Mouse (Mus musculus): ENCODE measurements at regions not wholly inside any gene's neighbourhood (a gene's known extent, or its start where the extent isn't known, plus 50 kb on each side); places are given as distances from the start of the nearest gene placed in this dataset.

DNA sequence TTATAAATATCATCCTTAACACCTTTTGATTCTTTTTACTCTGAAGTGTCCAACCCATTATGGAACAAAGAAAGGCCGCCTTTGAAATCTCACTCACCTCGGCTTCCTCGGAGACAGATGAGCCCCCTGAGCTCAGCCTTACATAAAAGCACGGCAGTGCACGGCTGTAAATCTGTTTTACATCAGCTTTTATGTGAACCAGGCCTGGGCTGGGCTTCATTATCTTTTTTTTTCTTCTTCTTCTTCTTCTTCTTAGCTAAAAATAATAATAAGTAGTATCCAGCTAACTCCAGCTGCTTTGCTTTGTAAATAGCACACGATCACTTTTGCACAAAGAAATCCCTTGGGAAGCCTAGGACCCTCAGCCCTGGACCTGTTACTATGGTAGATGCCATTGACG lies 204.3 kb upstream of the Ntm start:
- intact Hi-C loops (cut with DNase I) = no loop called here
- DNase-seq = no peak

DNA sequence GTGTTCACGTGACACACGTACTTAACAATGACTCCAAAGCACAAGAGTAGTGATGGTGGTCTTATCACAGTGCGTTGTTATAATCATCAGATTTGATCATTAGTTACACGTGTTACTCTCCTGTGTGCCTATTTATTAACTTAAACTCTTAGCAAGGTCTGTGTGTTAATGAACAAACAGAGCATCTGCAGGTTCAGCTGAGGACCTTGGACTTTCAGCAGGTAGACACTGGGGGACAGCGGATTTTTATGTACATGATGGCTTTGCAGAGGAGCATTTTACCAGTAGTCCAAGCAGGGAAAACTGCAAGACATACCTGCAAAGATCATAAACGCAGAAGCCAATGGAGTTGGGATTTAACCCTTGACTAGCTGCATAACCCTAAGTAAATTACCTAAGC lies 211.7 kb upstream of the Ntm start:
- no peak for DNase-seq
- intact Hi-C loops (cut with DNase I) = no loop called here

GRCm38 (mm10) chr9:30175376-30175775 lies 212.4 kb upstream of the Ntm start:
- peak; percentile 38 for DNase-seq
- intact Hi-C loops (cut with DNase I) = no loop called here

DNA sequence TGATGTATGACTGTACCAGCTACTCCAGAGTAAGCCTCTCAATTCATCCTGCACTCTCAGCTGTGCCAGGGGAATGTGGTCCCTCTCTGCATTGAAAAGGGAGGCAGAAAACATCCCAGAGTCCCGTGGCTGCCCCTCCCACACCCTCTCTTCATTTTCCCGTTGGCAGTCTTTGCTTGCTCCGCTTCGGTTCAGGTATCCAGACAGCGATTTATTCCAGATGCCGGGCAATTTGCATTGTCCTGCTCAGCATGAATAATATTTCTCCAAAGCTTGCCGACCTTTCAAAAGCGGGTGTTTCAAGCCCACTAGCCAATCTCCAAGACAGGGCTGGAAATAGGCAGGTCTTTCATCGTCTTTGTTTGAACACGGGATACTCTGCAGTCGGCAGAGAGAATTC lies 220.5 kb upstream of the Ntm start:
- DNase-seq = no peak
- intact Hi-C loops (cut with DNase I) = no loop called here

GRCm38 (mm10) chr9:30184996-30185763 lies 222.2 kb upstream of the Ntm start:
- intact Hi-C loops (cut with DNase I) = no loop called here
- no peak for DNase-seq

DNA sequence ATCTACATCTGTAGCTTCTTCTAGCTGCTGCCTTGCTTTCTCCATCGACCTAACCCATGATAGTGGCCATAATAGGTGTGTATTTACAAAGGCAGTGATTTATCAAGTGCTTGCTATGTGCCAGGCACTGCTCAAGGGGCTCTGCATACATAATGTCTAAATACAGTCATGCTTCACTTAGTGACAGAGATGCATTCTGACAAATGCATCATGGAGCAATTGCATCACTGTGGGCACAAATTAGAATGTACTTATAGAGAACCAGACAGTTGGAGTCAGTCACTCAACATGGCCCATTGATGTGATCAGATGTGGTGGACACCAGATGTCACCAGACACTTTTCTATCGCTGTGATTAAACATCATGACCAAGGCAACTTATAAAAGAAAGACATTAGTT lies 223.3 kb upstream of the Ntm start:
- intact Hi-C loops (cut with DNase I) = no loop called here
- DNase-seq = no peak

DNA sequence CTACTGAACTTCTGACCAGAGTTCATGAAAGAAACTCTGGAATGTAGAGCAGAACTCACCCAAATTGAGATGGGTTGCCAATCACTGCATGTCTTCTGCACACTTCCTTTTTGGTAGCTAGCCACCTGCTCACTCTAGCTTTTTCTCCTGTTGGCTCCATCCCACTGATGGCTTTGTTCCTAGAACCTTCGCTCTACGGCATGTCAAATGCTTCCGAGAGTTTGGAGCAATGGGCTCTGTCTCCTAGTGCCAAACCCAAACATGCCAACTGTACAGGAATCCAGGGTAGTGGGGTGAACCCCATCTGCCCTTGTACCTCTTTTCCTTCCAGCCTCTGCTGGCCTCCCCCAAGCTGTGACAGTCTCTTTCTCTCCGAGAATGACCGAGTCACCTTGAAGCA lies 227.1 kb upstream of the Ntm start:
- DNase-seq = peak; percentile 49
- intact Hi-C loops (cut with DNase I) = no loop called here

- intact Hi-C loops (cut with DNase I) = no loop called here
- peak; percentile 13 for DNase-seq
These were observed 228.2 kb upstream of the Ntm start for GRCm38 (mm10) chr9:30191119-30191518.

DNA sequence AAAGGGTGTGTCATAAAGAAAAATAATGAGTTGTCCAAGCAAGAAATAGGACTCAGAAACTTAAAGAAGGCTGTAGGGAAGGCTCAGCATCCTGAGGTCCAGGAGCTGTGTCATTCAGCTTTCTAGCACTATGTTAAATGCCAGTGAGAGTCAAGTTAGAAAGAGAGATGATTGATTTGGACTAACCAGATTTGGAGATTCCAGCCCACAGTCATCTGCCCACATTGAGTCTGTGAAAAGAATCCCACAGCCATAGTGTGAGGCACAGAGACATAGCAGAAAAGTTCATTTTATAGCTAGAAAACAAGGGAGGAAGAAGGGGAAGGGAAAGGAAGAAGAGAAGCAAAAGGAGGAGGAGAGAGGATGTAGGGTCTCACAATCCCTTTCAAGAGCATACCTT lies 229.0 kb upstream of the Ntm start:
- intact Hi-C loops (cut with DNase I) = no loop called here

GRCm38 (mm10) chr9:30194866-30195265 lies 231.9 kb upstream of the Ntm start:
- intact Hi-C loops (cut with DNase I) = no loop called here
- no peak for DNase-seq

More for the DNA sequence above, 229.0 kb upstream of the Ntm start:
- DNase-seq = no peak

- DNase-seq = peak; percentile 29
- intact Hi-C loops (cut with DNase I) = no loop called here
These were observed 224.5 kb upstream of the Snx19 start for GRCm38 (mm10) chr9:30202411-30202810.

DNA sequence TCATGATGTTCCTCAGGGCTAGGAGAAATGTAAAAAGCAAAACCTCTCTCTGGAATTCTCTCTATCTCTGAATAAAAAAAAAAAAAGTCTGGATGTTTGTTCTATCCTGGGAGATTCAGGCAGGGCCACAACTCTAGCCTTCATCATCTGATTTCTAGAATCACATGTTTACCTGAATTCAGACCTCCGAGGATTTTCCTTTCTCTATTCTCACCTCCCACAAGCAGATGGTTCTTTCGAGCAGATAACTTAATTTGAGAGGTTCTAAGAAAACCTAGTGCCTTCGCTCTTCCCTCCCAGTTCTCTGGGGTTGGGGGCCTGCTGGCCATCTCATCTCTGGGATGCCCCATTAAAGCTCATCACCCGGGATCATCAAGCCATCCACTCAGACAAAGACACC lies 219.3 kb upstream of the Snx19 start:
- intact Hi-C loops (cut with DNase I) = no loop called here
- DNase-seq = no peak

- intact Hi-C loops (cut with DNase I) = no loop called here
These were observed 217.1 kb upstream of the Snx19 start for GRCm38 (mm10) chr9:30209806-30210205.

DNA sequence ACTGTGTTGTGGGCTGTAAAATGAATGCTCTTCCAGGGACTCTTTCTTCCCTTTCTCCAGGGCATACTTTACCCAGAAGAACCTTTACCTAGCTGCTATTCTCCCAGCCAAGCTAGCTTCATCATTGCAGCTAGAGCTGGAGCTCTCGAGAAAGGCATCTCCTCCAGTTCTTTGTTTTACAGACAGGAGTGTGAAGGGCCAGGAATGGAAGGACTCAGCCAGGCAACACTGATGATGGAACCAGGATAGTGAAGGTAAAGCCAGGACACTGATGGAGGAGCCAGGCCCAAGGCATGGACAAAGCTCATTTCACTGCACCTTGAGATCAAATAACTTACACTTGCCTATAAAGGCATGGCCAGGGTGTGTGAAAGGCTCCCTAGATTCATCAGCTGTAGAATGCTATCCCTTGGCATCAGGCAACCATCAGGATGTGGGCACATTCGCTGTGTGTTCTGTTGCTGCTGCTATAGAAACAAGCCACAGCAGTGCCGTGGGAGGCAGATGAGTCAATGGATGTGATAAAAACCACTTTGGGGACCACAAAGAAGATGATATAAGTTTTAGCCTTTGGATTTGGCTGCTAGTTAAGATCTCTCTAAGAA lies 214.3 kb upstream of the Snx19 start:
- DNase-seq = no peak

More at GRCm38 (mm10) chr9:30209806-30210205, 217.1 kb upstream of the Snx19 start:
- no peak for DNase-seq

GRCm38 (mm10) chr9:30234501-30235163 lies 192.3 kb upstream of the Snx19 start:
- DNase-seq = no peak
- intact Hi-C loops (cut with DNase I) = no loop called here

More for the DNA sequence above, 214.3 kb upstream of the Snx19 start:
- intact Hi-C loops (cut with DNase I) = no loop called here

DNA sequence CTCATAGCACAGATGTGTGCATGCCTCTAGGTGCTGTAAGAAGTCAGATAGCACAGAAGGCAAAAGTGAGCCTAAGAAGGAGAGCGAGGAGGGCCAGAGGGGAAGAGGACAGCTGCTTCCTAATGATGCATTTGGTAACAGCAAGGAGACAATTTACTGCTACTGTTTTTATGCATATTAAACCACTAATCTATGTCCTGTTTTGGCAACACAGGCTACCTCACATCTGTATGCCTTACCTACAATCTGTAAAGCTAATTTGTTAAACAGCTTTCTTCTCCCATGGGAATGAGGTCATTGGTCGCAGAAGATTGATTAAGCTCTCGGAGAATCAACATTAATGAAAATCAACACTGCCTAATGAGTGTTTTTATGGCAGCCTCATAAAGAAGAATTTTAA lies 191.1 kb upstream of the Snx19 start:
- intact Hi-C loops (cut with DNase I) = no loop called here
- no peak for DNase-seq

- DNase-seq = no peak
- intact Hi-C loops (cut with DNase I) = no loop called here
These were observed 184.8 kb upstream of the Snx19 start for GRCm38 (mm10) chr9:30242107-30242506.

DNA sequence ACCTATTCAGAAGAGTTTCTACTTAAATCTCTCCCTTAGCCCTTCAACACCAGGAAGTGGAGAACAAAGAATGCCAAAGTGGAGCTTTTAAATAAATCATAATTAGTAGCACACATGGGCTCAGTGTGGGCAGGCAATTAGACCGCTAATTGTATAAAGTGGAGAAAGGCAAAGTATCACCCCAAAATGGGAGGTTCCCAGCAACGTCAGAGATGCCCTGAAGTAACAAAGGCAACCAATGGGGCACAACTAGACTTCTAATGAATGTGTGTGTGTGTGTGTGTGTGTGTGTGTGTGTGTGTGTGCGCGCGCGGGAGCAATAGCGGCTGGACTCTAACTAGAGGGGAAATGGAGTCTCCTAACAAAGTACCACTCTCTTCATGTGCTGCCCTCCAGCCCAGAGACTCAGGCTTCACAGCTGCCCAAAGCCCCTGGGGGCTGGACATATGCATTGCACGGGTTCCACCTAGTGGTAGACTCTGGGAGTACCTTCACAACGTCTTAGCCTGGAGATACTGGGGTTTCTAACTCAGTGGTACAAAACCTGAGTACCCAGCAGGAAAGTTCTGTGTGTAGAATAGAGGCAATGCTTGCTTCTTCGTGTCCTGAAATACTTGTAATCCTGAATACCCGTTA lies 162.3 kb upstream of the Snx19 start:
- intact Hi-C loops (cut with DNase I) = loop anchor here (2.0 to 10.0 kb wide), 2 partner anchors 260 to 462 kb away; no protein-coding TSS in a partner anchor
- peak; percentile 86 for DNase-seq

DNA sequence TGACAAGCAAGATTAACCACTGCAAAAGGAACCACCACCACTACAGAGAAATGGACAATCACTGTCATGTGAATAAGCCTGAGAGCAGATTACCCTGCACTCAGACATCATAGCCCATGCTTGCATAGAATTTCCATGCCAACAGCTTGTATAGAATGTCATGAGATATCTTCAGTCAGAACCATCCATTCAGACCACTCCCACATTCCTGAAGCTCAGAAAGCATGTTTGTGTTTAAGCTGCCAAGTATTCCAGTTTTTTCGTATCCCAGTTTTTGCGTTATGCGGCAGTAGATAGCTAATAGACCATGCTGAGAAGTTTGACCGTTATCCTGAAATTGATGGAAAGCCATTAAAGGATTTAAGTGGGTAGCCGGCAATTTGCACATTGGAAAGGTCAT lies 155.8 kb upstream of the Snx19 start:
- DNase-seq = no peak
- intact Hi-C loops (cut with DNase I) = no loop called here

GRCm38 (mm10) chr9:30273836-30274235 lies 153.1 kb upstream of the Snx19 start:
- peak; percentile 51 for DNase-seq
- intact Hi-C loops (cut with DNase I) = no loop called here

DNA sequence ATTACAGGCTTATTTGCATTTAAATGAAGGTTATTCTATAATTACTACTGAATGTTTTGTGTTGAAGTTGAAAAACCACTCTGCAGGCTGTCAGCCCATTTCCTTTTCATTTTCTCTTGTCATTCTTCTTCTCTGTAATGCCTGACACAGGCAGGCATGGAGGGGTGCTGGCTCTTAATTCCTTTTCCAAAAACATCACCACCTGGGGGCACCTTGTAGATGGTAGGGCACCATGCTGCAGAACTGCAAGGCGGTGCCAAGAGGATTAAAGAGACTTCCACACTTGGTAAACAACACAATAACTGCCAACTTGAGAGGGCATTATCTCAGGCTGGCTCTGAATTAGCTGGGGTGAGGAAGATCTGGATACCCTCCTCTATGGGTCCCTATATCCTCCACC lies 148.7 kb upstream of the Snx19 start:
- DNase-seq = no peak
- intact Hi-C loops (cut with DNase I) = no loop called here
